Mouse (Mus musculus) hindbrain, postnatal 0 days (tissue): ENCODE measurements at regions not wholly inside any gene's neighbourhood (a gene's known extent, or its start where the extent isn't known, plus 50 kb on each side); places are given as distances from the start of the nearest gene placed in this dataset.
A peak's percentile ranks its signal among the peaks of the same experiment; 100 is the strongest.

Source experiments
- ATAC-seq: fragments of 200-750 bp; cut with Nextera tagmentation; 2 replicates; pipeline ENCODE4 v1.8.0; 2017; ENCODE audit warnings: mild to moderate bottlenecking, moderate TSS enrichment, moderate library complexity
- DNase-seq: peaks from one replicate; pipeline ENCODE4 v3.0.0-alpha.2; 2015; ENCODE audit warnings: low spot score
- H3K27ac ChIP-seq: fragments of 300-500 bp; sonication (generic); 2 replicates; pipeline ENCODE4 v1.5.1; 2014; ENCODE audit warnings: mild to moderate bottlenecking
- H3K27me3 ChIP-seq: fragments of 300-500 bp; sonication (generic); 2 replicates; pipeline ENCODE4 v1.6.1; 2014; ENCODE audit warnings: low read length, mixed read lengths; ENCODE audit not compliant: insufficient read depth
- H3K36me3 ChIP-seq: fragments of 300-500 bp; sonication (generic); 2 replicates; pipeline ENCODE4 v1.6.1; 2014; ENCODE audit warnings: low read length, mixed read lengths; ENCODE audit not compliant: insufficient read depth
- H3K4me1 ChIP-seq: fragments of 300-500 bp; sonication (generic); 2 replicates; pipeline ENCODE4 v1.6.1; 2014; ENCODE audit warnings: antibody characterized with exemption, low read length, mixed read lengths; ENCODE audit not compliant: insufficient read depth
- H3K4me2 ChIP-seq: fragments of 300-500 bp; sonication (generic); 2 replicates; pipeline ENCODE4 v1.6.1; 2014; ENCODE audit warnings: low read depth, mild to moderate bottlenecking, low read length, moderate library complexity, mixed read lengths
- H3K4me3 ChIP-seq: fragments of 300-500 bp; sonication (generic); 2 replicates; pipeline ENCODE4 v1.5.1; 2014; ENCODE audit warnings: low read length
- H3K9ac ChIP-seq: fragments of 300-500 bp; sonication (generic); replicated peaks from 2 replicates; pipeline ENCODE4 v1.6.1; 2014; ENCODE audit warnings: mild to moderate bottlenecking, low read length, moderate library complexity, mixed read lengths
- H3K9me3 ChIP-seq: fragments of 300-500 bp; sonication (generic); 2 replicates; pipeline ENCODE4 v1.6.1; 2016; ENCODE audit warnings: low read length, mixed read lengths
- CTCF ChIP-seq: IDR thresholded peaks from 2 replicates; pipeline ENCODE4 v1.5.1; 2016; ENCODE audit warnings: antibody characterized with exemption, control low read depth, low read depth
- WGBS: fragments of 180-500 bp; shearing (Covaris S2); extraction: QIAGEN DNeasy Blood & Tissue Kit; methylation state at CpG from one replicate; pipeline ENCODE4 v1.1.7; 2014; 5-methylcytosine and 5-hydroxymethylcytosine counted together

DNA sequence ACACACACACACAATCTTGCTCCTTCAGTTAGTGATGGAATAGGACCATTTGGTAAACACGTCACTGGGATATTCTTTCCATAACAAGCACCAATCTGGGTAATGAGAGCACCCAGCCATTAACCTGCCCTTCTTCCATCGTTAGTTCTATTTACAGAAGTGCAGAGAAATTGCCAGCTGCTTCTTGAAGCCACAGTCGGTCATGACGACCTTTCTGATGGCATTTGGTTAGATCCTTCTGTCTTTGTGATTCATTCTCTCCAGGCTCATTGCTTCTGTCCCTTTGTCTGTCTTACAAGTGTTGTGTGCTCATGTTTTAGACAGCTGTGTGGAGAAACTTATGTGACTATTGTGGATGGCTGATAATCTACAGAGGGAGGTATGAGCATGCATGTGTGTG, 197.9 kb upstream of the Nmur2 start:
- no peaks in the 10 kb centered on the region for H3K4me1 ChIP-seq

DNA sequence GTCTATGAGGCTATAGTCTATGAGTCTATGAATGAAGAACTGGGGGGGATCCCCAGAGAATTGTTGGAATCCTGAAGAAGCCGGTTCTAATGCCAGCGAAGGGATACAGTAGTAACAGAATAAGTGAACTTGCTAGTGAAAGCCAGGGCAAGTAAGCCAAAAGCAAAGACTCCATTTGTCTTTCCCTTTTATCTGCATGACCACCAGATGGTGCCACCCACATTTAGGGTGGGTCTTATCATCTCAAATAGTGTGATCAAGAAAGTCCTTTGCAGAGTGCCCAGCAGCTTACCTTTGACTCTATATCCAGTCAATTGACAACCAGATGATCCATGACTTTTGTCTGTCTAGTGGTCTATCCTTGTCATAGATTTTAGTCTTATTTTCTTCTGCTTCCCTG, 184.2 kb upstream of the Nmur2 start:
- H3K4me3 ChIP-seq, result no peak overlapping the region
- no peaks in the 10 kb centered on the region for H3K27me3 ChIP-seq
- H3K9me3 ChIP-seq, result no peaks in the 10 kb centered on the region
- DNase-seq, result no peak
- H3K9ac ChIP-seq, result no peak overlapping the region
- TF ChIP-seq CTCF, result peak; percentile 29
- H3K27ac ChIP-seq, result no peak overlapping the region
- 85% methylated on average over 2 of the region's 2 CpGs for WGBS
- no peak for ATAC-seq
- H3K36me3 ChIP-seq, result no peaks in the 10 kb centered on the region
- no peaks in the 10 kb centered on the region for H3K4me1 ChIP-seq
- H3K4me2 ChIP-seq, result no peak overlapping the region

More for the DNA sequence above, 197.9 kb upstream of the Nmur2 start:
- ATAC-seq (no peak), DNase-seq (no peak)
- no peak overlapping the region for H3K9ac ChIP-seq
- H3K9me3 ChIP-seq, result no peaks in the 10 kb centered on the region
- H3K27ac ChIP-seq, result no peak overlapping the region
- no peak for TF ChIP-seq CTCF
- no peak overlapping the region for H3K4me3 ChIP-seq
- no peaks in the 10 kb centered on the region for H3K27me3 ChIP-seq
- no peak overlapping the region for H3K4me2 ChIP-seq
- 61% methylated on average over 4 of the region's 4 CpGs for WGBS
- H3K36me3 ChIP-seq, result no peaks in the 10 kb centered on the region

DNA sequence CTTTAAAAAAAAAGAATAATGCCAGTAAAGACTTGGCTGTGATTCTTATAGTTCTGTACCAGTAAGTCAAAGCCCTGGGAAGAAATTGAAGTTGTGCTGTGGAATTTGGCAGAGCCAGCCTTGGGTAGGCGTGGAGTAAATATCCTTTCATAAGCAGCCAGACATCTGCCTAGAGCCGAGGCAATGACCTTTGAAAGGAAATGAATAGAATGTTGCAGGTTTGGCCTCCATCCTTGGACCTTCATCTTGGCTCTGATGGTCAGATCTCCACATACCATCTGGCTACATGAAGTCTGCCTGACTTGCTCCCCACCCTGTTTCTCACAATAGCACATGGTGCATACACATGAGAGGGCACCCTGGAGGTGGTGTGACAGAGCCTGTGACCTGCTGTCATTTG, 174.9 kb upstream of the Nmur2 start:
- Histone ChIP-seq H3K4me3 (no peak overlapping the region), H3K27ac (no peak overlapping the region), H3K4me2 (no peak overlapping the region), H3K4me1 (no peaks in the 10 kb centered on the region), H3K36me3 (no peaks in the 10 kb centered on the region), H3K9ac (no peak overlapping the region), H3K27me3 (no peaks in the 10 kb centered on the region), H3K9me3 (no peaks in the 10 kb centered on the region)
- no peak for ATAC-seq
- DNase-seq, result no peak
- WGBS, result 60% methylated on average over 2 of the region's 2 CpGs
- TF ChIP-seq CTCF, result no peak

DNA sequence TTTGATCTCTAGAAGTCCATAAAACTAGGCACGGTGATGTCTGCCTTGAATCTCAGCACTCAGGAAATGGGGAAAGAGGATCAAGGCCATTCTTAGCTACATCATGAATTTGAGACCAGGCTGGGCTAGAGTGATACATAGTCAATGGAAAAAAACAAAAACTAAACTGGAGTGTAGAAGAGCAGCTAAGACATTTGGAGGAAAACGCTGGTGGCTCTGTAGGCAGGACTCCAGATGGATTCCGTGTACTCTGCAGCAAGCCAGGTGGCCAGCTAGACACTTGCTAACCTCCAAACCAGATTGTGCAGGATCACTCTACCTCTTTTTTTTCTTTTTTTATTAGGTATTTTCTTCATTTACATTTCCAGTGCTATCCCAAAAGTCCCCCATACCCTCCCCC, 161.0 kb upstream of the Nmur2 start:
- H3K9me3 ChIP-seq, result no peaks in the 10 kb centered on the region
- no peak for TF ChIP-seq CTCF
- no peak overlapping the region for H3K4me3 ChIP-seq
- no peak for ATAC-seq
- no peak overlapping the region for H3K27ac ChIP-seq
- H3K4me2 ChIP-seq, result no peak overlapping the region
- no peaks in the 10 kb centered on the region for H3K4me1 ChIP-seq
- no peaks in the 10 kb centered on the region for H3K27me3 ChIP-seq
- WGBS, result 93% methylated on average over 3 of the region's 3 CpGs
- H3K36me3 ChIP-seq, result no peaks in the 10 kb centered on the region
- no peak overlapping the region for H3K9ac ChIP-seq
- no peak for DNase-seq

DNA sequence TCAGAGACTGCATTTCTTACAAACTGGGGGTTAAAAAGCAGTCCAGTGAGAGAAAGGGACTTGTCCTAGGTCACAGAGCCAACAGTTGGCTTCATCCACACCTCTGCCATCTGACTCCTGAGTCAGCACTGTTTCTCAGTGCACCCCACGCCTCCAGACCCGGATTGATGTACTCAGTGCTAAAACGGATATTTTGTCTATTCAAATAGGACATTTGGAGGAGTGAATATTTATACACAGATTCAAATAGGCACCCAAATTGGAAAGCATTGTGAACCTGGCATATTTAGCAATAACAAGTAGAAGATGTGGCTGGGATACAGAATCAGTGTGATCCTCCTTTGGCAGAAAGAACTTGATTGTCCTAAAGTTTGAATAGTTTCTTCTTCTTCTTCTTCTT, 154.5 kb upstream of the Nmur2 start:
- TF ChIP-seq CTCF, result no peak
- Histone ChIP-seq H3K4me2 (no peak overlapping the region), H3K27me3 (no peaks in the 10 kb centered on the region), H3K36me3 (no peaks in the 10 kb centered on the region), H3K4me3 (no peak overlapping the region), H3K9ac (no peak overlapping the region), H3K9me3 (no peaks in the 10 kb centered on the region), H3K27ac (no peak overlapping the region), H3K4me1 (no peaks in the 10 kb centered on the region)
- 85% methylated on average over 3 of the region's 3 CpGs for WGBS
- DNase-seq (no peak), ATAC-seq (no peak)

DNA sequence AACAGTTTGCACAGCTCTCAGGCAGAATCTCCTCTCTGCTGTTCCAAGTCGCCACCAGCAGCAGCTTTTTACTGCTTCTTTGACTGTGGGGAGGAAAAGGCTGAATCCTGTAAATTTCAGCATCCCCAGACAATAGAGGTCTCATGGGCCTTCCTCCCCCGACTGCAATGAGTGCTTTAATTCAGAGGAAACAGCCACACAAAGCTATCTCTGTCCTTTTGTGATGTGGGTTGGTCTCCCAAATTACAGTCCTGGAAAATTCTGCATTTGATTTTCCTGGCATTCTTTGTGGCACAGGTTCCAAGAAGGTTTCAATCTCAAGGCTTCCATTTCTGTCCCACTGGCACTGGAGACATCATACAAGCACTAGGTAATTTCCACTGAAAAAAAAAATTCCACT, 152.6 kb upstream of the Nmur2 start:
- Histone ChIP-seq H3K4me2 (no peak overlapping the region), H3K27ac (no peak overlapping the region), H3K4me3 (no peak overlapping the region), H3K9me3 (no peaks in the 10 kb centered on the region), H3K9ac (no peak overlapping the region), H3K36me3 (no peaks in the 10 kb centered on the region), H3K27me3 (no peaks in the 10 kb centered on the region), H3K4me1 (no peaks in the 10 kb centered on the region)
- DNase-seq (no peak), ATAC-seq (no peak)
- WGBS, result 55% methylated on average over 2 of the region's 2 CpGs
- no peak for TF ChIP-seq CTCF

DNA sequence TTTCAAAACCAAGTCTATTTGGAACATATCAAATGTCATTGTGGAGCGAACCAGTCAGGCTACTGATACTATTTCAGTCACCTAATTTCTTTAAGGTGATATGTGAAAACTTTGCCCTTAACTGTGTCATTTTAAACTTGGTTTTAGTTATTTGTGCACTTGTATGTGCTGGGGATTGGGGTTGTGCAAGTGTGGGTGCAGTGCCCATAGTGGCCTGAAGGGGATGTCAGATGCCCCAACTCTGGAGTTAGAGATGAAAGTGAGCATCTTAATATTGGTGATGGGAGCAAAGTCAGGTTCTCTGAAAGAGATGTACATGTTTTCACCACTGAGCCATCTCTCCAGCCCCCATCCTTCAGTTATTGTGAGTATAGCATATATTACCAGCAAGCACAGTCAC, 133.1 kb upstream of the Nmur2 start:
- no peak overlapping the region for H3K27ac ChIP-seq
- 0 out of 2 replicates have a peak, but pooled peaks have one; percentile 10 for TF ChIP-seq CTCF
- 98% methylated on average over 1 of the region's 1 CpGs for WGBS
- ATAC-seq, result no peak
- H3K27me3 ChIP-seq, result no peaks in the 10 kb centered on the region
- H3K4me3 ChIP-seq, result no peak overlapping the region
- no peaks in the 10 kb centered on the region for H3K36me3 ChIP-seq
- no peak for DNase-seq
- no peaks in the 10 kb centered on the region for H3K9me3 ChIP-seq
- no peaks in the 10 kb centered on the region for H3K4me1 ChIP-seq
- H3K4me2 ChIP-seq, result no peak overlapping the region
- H3K9ac ChIP-seq, result no peak overlapping the region
